Mouse (Mus musculus): ENCODE measurements around the gene Aox3. TPM values are rescaled to one million over a fixed set of nuclear protein-coding genes. Genes with fewer than 3 reads are reported as not detected.

The Aox3 gene
- polyA plus RNA-seq, 1 experiment from 2014 or later, result 3.5 TPM

DNA sequence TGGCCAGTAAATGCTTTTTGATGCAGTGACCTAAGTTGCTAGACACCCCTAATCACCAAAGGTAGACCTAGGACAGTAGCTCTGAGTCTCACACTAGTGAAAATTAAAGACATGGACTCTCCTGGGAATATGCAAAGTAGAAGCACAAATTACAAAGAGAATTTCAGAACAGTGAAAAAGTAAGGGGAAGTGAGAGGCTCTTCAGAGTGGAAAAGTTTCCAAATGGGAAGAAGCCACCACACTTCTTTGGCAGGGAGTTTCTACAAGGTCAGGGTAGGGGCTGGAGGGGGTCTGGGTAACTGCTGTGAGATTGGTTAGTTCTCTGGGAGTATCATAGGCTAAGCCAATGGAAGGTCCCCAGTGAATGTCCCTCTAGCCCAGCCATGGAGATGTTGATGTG is 13.8 kb upstream of the Aox3 start:
- no peak for ATAC-seq (ENCODE audit: low FRiP score, low TSS enrichment)
- Histone ChIP-seq H3K27ac (ENCODE audit: low read length) (no peak overlapping the region), H3K36me3 (ENCODE audit: insufficient read depth, low read length) (no peaks in the 10 kb centered on the region), H3K4me2 (replicated peaks; ENCODE audit: low read depth, low read length) (no peak overlapping the region), H3K4me1 (ENCODE audit: insufficient read depth, low read length) (no peaks in the 10 kb centered on the region), H3K9ac (replicated peaks; ENCODE audit: low read length) (no peak overlapping the region), H3K9me3 (ENCODE audit: low read length) (no peaks in the 10 kb centered on the region), H3K4me3 (ENCODE audit: low read length) (no peak overlapping the region), H3K27me3 (ENCODE audit: insufficient read depth, low read length) (no peaks in the 10 kb centered on the region)

GRCm38 (mm10) chr1:58101531-58102146 is 11.3 kb upstream of the Aox3 start:
- Histone ChIP-seq H3K27me3 (ENCODE audit: insufficient read depth, low read length) (no peaks in the 10 kb centered on the region), H3K4me1 (ENCODE audit: insufficient read depth, low read length) (no peaks in the 10 kb centered on the region), H3K9ac (replicated peaks; ENCODE audit: low read length) (no peak overlapping the region), H3K4me3 (ENCODE audit: low read length) (no peak overlapping the region), H3K4me2 (replicated peaks; ENCODE audit: low read depth, low read length) (no peak overlapping the region), H3K36me3 (ENCODE audit: insufficient read depth, low read length) (no peaks in the 10 kb centered on the region), H3K27ac (ENCODE audit: low read length) (no peak overlapping the region), H3K9me3 (ENCODE audit: low read length) (no peaks in the 10 kb centered on the region)
- 67% methylated on average over 2 of the region's 2 CpGs for WGBS
- ATAC-seq (ENCODE audit: low FRiP score, low TSS enrichment), result no peak

GRCm38 (mm10) chr1:58102494-58102893 is 10.4 kb upstream of the Aox3 start:
- no peaks in the 10 kb centered on the region for H3K9me3 ChIP-seq (ENCODE audit: low read length)
- no peak overlapping the region for H3K4me3 ChIP-seq (ENCODE audit: low read length)
- H3K27me3 ChIP-seq (ENCODE audit: insufficient read depth, low read length), result no peaks in the 10 kb centered on the region
- ATAC-seq (ENCODE audit: low FRiP score, low TSS enrichment), result no peak
- H3K27ac ChIP-seq (ENCODE audit: low read length), result no peak overlapping the region
- H3K4me2 ChIP-seq (replicated peaks; ENCODE audit: low read depth, low read length), result no peak overlapping the region
- 63% methylated on average over 7 of the region's 7 CpGs for WGBS
- no peaks in the 10 kb centered on the region for H3K36me3 ChIP-seq (ENCODE audit: insufficient read depth, low read length)
- no peaks in the 10 kb centered on the region for H3K4me1 ChIP-seq (ENCODE audit: insufficient read depth, low read length)
- no peak overlapping the region for H3K9ac ChIP-seq (replicated peaks; ENCODE audit: low read length)

DNA sequence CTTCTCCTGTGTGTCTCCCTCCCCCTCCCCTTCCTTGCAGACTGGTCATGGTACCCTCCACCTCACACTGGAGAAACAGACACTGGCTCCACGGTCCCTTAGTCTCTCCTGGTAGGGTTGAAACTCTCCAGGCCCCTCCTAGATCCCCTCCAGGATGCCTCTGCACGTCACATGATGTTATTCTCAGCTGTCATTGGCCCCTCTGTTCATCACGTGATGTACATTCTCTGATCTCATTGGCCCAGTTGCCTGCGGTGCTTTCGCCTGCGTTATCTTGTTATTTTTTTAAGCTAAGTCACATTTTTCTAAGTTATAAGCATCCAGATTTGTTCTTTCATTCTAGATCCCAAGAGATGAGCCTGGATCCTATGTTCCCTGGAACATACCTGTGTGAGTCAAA is 7.2 kb upstream of the Aox3 start:
- no peaks in the 10 kb centered on the region for H3K27me3 ChIP-seq (ENCODE audit: insufficient read depth, low read length)
- ATAC-seq (ENCODE audit: low FRiP score, low TSS enrichment), result no peak
- H3K9me3 ChIP-seq (ENCODE audit: low read length), result no peaks in the 10 kb centered on the region
- no peaks in the 10 kb centered on the region for H3K36me3 ChIP-seq (ENCODE audit: insufficient read depth, low read length)
- 84% methylated on average over 6 of the region's 6 CpGs for WGBS
- no peaks in the 10 kb centered on the region for H3K4me1 ChIP-seq (ENCODE audit: insufficient read depth, low read length)
- no peak overlapping the region for H3K4me3 ChIP-seq (ENCODE audit: low read length)
- no peak overlapping the region for H3K27ac ChIP-seq (ENCODE audit: low read length)
- no peak overlapping the region for H3K9ac ChIP-seq (replicated peaks; ENCODE audit: low read length)
- no peak overlapping the region for H3K4me2 ChIP-seq (replicated peaks; ENCODE audit: low read depth, low read length)

- Histone ChIP-seq H3K9ac (replicated peaks; ENCODE audit: low read length) (no peak overlapping the region), H3K4me2 (replicated peaks; ENCODE audit: low read depth, low read length) (no peak overlapping the region), H3K4me1 (ENCODE audit: insufficient read depth, low read length) (no peaks in the 10 kb centered on the region), H3K27me3 (ENCODE audit: insufficient read depth, low read length) (no peaks in the 10 kb centered on the region), H3K4me3 (ENCODE audit: low read length) (no peak overlapping the region), H3K27ac (ENCODE audit: low read length) (no peak overlapping the region), H3K9me3 (ENCODE audit: low read length) (no peaks in the 10 kb centered on the region), H3K36me3 (ENCODE audit: insufficient read depth, low read length) (no peaks in the 10 kb centered on the region)
- WGBS, result 81% methylated on average over 2 of the region's 2 CpGs
- ATAC-seq (ENCODE audit: low FRiP score, low TSS enrichment), result no peak
These were observed 5.9 kb upstream of the Aox3 start for GRCm38 (mm10) chr1:58107066-58107465.

GRCm38 (mm10) chr1:58110241-58110640 is 2.7 kb upstream of the Aox3 start:
- Histone ChIP-seq H3K36me3 (ENCODE audit: insufficient read depth, low read length) (no peaks in the 10 kb centered on the region), H3K27me3 (ENCODE audit: insufficient read depth, low read length) (no peaks in the 10 kb centered on the region), H3K9me3 (ENCODE audit: low read length) (no peaks in the 10 kb centered on the region), H3K27ac (ENCODE audit: low read length) (no peak overlapping the region), H3K4me1 (ENCODE audit: insufficient read depth, low read length) (peaks cover 10% of the 10 kb centered on the region), H3K4me2 (replicated peaks; ENCODE audit: low read depth, low read length) (no peak overlapping the region), H3K4me3 (ENCODE audit: low read length) (no peak overlapping the region), H3K9ac (replicated peaks; ENCODE audit: low read length) (no peak overlapping the region)
- ATAC-seq (ENCODE audit: low FRiP score, low TSS enrichment), result no peak
- WGBS, result 91% methylated on average over 5 of the region's 5 CpGs

DNA sequence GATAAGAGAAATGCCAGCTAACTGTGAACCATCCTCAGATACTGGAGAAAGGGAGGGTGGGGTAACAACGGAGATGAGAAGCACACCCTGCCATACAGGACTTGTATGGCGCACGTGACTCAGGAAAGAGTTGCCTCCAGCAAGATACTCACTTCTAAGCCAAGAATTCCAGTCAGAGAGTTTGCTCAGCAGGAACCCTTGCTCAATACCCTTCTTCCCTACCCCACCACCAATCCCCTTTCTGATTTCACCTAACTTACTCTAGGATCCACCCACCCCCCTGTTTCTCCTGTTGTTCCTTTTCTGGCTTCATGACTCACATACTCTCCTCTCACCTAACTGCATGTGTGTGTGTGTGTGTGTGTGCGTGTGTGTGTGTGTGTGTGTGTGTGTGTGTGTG is 1.6 kb upstream of the Aox3 start:
- Histone ChIP-seq H3K4me3 (ENCODE audit: low read length) (no peak overlapping the region), H3K27ac (ENCODE audit: low read length) (no peak overlapping the region), H3K4me1 (ENCODE audit: insufficient read depth, low read length) (peaks cover 10% of the 10 kb centered on the region), H3K9ac (replicated peaks; ENCODE audit: low read length) (no peak overlapping the region), H3K4me2 (replicated peaks; ENCODE audit: low read depth, low read length) (no peak overlapping the region), H3K9me3 (ENCODE audit: low read length) (no peaks in the 10 kb centered on the region), H3K27me3 (ENCODE audit: insufficient read depth, low read length) (no peaks in the 10 kb centered on the region), H3K36me3 (ENCODE audit: insufficient read depth, low read length) (no peaks in the 10 kb centered on the region)
- ATAC-seq (ENCODE audit: low FRiP score, low TSS enrichment), result no peak
- 87% methylated on average over 3 of the region's 4 CpGs for WGBS

- H3K27me3 ChIP-seq (ENCODE audit: insufficient read depth, low read length), result no peaks in the 10 kb centered on the region
- H3K4me2 ChIP-seq (replicated peaks; ENCODE audit: low read depth, low read length), result peak overlapping the region; percentile 22; the same call in 1 of the 2 replicates
- H3K9me3 ChIP-seq (ENCODE audit: low read length), result no peaks in the 10 kb centered on the region
- H3K9ac ChIP-seq (replicated peaks; ENCODE audit: low read length), result no peak overlapping the region
- no peaks in the 10 kb centered on the region for H3K36me3 ChIP-seq (ENCODE audit: insufficient read depth, low read length)
- peak overlapping the region; percentile 20; the same call in 1 of the 2 replicates for H3K27ac ChIP-seq (ENCODE audit: low read length)
- H3K4me1 ChIP-seq (ENCODE audit: insufficient read depth, low read length), result peaks cover 10% of the 10 kb centered on the region
- H3K4me3 ChIP-seq (ENCODE audit: low read length), result peak overlapping the region; percentile 1; the same call in 1 of the 2 replicates
- ATAC-seq (ENCODE audit: low FRiP score, low TSS enrichment), result no peak
These were observed 511 bp downstream of the Aox3 start for GRCm38 (mm10) chr1:58113441-58113840.

GRCm38 (mm10) chr1:58114021-58114560 is 1.2 kb downstream of the Aox3 start:
- H3K9ac ChIP-seq (replicated peaks; ENCODE audit: low read length), result no peak overlapping the region
- peak overlapping the region; percentile 1; the same call in 1 of the 2 replicates for H3K4me3 ChIP-seq (ENCODE audit: low read length)
- peak; percentile 57; the same call in 1 of the 2 replicates for ATAC-seq (ENCODE audit: low FRiP score, low TSS enrichment)
- peaks cover 10% of the 10 kb centered on the region for H3K4me1 ChIP-seq (ENCODE audit: insufficient read depth, low read length)
- H3K27me3 ChIP-seq (ENCODE audit: insufficient read depth, low read length), result no peaks in the 10 kb centered on the region
- H3K4me2 ChIP-seq (replicated peaks; ENCODE audit: low read depth, low read length), result no peak overlapping the region; the same call in 1 of the 2 replicates
- H3K36me3 ChIP-seq (ENCODE audit: insufficient read depth, low read length), result no peaks in the 10 kb centered on the region
- H3K27ac ChIP-seq (ENCODE audit: low read length), result peak overlapping the region; percentile 45
- WGBS, result 53% methylated on average over 6 of the region's 6 CpGs
- no peaks in the 10 kb centered on the region for H3K9me3 ChIP-seq (ENCODE audit: low read length)

DNA sequence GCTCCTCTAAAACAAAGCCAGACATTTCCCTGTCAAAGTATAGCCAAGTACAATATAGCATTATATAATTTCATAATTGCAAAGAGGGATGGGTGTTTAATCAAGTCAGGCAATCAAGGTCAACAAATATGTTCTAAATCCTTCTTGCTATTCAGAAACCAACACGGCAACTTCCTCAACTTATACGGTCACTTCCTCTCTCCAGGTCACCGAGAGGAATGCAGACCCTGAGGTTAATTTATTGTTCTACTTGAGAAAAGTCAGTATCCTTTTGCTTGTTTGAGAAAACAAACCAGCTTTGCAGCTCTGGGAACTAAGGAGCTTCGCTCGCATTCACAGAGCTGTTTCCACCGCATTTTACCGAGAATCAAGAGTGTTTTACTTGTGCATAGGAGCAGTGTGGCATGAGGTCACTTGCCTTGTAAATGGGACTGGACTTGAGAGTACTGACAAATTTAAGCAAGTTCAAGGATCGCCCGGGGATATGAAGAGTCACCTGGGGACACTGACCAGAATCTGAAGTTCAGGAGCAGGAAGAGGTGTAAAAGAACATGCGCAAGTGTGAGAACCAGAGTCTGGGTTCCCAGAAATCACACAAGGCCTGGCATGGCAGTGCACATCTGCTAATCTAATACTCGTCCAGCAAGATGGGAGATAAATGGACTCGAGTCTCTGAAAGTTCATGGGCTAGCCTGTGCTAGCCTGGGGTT is 1.9 kb downstream of the Aox3 start:
- Histone ChIP-seq H3K9me3 (ENCODE audit: low read length) (no peaks in the 10 kb centered on the region), H3K4me2 (replicated peaks; ENCODE audit: low read depth, low read length) (peak overlapping the region; percentile 3; the same call in 1 of the 2 replicates), H3K4me1 (ENCODE audit: insufficient read depth, low read length) (peaks cover 10% of the 10 kb centered on the region), H3K36me3 (ENCODE audit: insufficient read depth, low read length) (no peaks in the 10 kb centered on the region), H3K27me3 (ENCODE audit: insufficient read depth, low read length) (no peaks in the 10 kb centered on the region), H3K9ac (replicated peaks; ENCODE audit: low read length) (no peak overlapping the region), H3K4me3 (ENCODE audit: low read length) (no peak overlapping the region), H3K27ac (ENCODE audit: low read length) (peak overlapping the region; percentile 70)
- WGBS, result 38% methylated on average over 12 of the region's 12 CpGs
- ATAC-seq (ENCODE audit: low FRiP score, low TSS enrichment), result no peak

Measured in kidney, embryonic 16.5 days (tissue).